Mouse (Mus musculus): ENCODE measurements at regions not wholly inside any gene's neighbourhood (a gene's known extent, or its start where the extent isn't known, plus 50 kb on each side); places are given as distances from the start of the nearest gene placed in this dataset.

- no peak for DNase-seq
Observed at GRCm38 (mm10) chr12:13094111-13094851, 152.6 kb upstream of the Mycn start.

- DNase-seq: no peak
Observed at GRCm38 (mm10) chr12:13085951-13086350, 144.2 kb upstream of the Mycn start.

- DNase-seq: no peak
Observed at GRCm38 (mm10) chr12:13085484-13085883, 143.8 kb upstream of the Mycn start.

- DNase-seq: peak; percentile 5
Observed at GRCm38 (mm10) chr12:13083337-13084054, 141.8 kb upstream of the Mycn start.

- no peak for DNase-seq
Observed at GRCm38 (mm10) chr12:13080791-13081190, 139.1 kb upstream of the Mycn start.

GRCm38 (mm10) chr12:13079832-13080231 lies 138.1 kb upstream of the Mycn start:
- no peak for DNase-seq

GRCm38 (mm10) chr12:13077689-13078088 lies 136.0 kb upstream of the Mycn start:
- DNase-seq: no peak

- no peak for DNase-seq
Observed at GRCm38 (mm10) chr12:13076699-13077287, 135.1 kb upstream of the Mycn start.

- DNase-seq: no peak
Observed at GRCm38 (mm10) chr12:13073126-13073886, 131.6 kb upstream of the Mycn start.

GRCm38 (mm10) chr12:13067295-13067694 lies 125.6 kb upstream of the Mycn start:
- no peak for DNase-seq

- no peak for DNase-seq
Observed at GRCm38 (mm10) chr12:13066604-13067181, 125.0 kb upstream of the Mycn start.

GRCm38 (mm10) chr12:13059473-13059872 lies 117.8 kb upstream of the Mycn start:
- DNase-seq: no peak

- DNase-seq: no peak
Observed at GRCm38 (mm10) chr12:13056246-13056645, 114.5 kb upstream of the Mycn start.

- no peak for DNase-seq
Observed at GRCm38 (mm10) chr12:13054611-13055010, 112.9 kb upstream of the Mycn start.

- DNase-seq: no peak
Observed at GRCm38 (mm10) chr12:13053746-13054145, 112.0 kb upstream of the Mycn start.

GRCm38 (mm10) chr12:13052845-13053623 lies 111.3 kb upstream of the Mycn start:
- DNase-seq: no peak

GRCm38 (mm10) chr12:13052164-13052563 lies 110.5 kb upstream of the Mycn start:
- DNase-seq: no peak

GRCm38 (mm10) chr12:13049659-13050058 lies 107.9 kb upstream of the Mycn start:
- DNase-seq: no peak

GRCm38 (mm10) chr12:13048168-13048727 lies 106.5 kb upstream of the Mycn start:
- no peak for DNase-seq

- no peak for DNase-seq
Observed at GRCm38 (mm10) chr12:13042934-13043333, 101.2 kb upstream of the Mycn start.

- DNase-seq: no peak
Observed at GRCm38 (mm10) chr12:13035108-13035741, 93.5 kb upstream of the Mycn start.
